Mouse (Mus musculus): ENCODE measurements around the gene Atxn1. TPM values are rescaled to one million over a fixed set of nuclear protein-coding genes. Genes with fewer than 3 reads are reported as not detected.
A peak's percentile ranks its signal among the peaks of the same experiment; 100 is the strongest.

The Atxn1 gene
- polyA plus RNA-seq, 1 experiment from 2014 or later = 1.7 TPM

DNA sequence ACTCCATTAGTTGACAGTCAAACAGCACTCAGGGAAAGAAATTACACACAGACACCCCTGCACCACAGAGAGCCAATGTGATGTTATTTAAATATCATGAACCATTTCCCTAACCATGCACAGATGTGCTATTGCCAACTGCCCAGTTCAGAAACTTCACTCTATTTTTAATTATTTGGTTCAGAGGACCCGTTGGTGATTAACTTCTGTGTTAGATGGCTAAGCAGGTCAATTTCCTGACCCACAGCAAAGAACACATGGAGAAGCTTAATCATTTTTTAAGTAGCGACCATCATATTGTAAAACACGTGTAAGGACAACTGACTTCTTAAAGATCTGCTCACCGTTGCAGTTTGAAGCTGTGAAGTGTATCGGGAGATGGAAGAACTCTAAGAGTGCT, 26.7 kb downstream of the Atxn1 start:
- no peak overlapping the region for H3K4me3 ChIP-seq
- no peak overlapping the region for H3K9ac ChIP-seq
- no peaks in the 10 kb centered on the region for H3K36me3 ChIP-seq
- H3K9me3 ChIP-seq (replicated peaks) = no peaks in the 10 kb centered on the region
- H3K4me2 ChIP-seq = no peak overlapping the region
- 79% methylated on average over 5 of the region's 5 CpGs for WGBS (ENCODE audit: insufficient replicate concordance)
- peaks cover 9% of the 10 kb centered on the region for H3K4me1 ChIP-seq
- H3K27ac ChIP-seq = no peak overlapping the region
- no peak for ATAC-seq
- H3K27me3 ChIP-seq (replicated peaks) = no peaks in the 10 kb centered on the region

DNA sequence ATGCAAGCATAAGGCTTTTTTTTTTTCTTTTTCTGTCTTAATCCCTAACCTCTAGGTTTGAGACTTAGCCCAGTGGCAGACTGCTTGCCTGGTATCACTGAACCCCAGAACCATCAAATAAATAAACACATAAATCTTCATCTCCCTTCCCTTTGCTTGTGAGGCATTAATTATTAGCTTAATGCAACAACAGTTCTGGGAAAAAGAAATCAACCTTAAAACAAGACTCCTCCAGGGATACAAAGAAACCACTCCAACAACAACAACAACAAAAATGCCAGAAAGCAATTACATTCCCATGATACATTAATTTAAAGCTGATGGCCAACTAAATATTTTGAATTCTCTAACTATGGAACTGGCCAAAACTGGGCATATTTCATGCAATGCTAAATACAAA, 28.0 kb downstream of the Atxn1 start:
- peaks cover 9% of the 10 kb centered on the region for H3K4me1 ChIP-seq
- ATAC-seq = no peak

GRCm38 (mm10) chr13:45935798-45936197, 29.0 kb downstream of the Atxn1 start:
- Histone ChIP-seq H3K27me3 (replicated peaks) (no peaks in the 10 kb centered on the region), H3K9me3 (replicated peaks) (0 out of 2 replicates have a peak, but pooled peaks cover 6% of the 10 kb centered on the region), H3K4me2 (no peak overlapping the region), H3K36me3 (peaks cover 3% of the 10 kb centered on the region; the same call in 1 of the 2 replicates), H3K27ac (no peak overlapping the region), H3K4me1 (peaks cover 9% of the 10 kb centered on the region), H3K4me3 (no peak overlapping the region), H3K9ac (no peak overlapping the region)
- no peak for ATAC-seq
- 62% methylated on average over 7 of the region's 7 CpGs for WGBS (ENCODE audit: insufficient replicate concordance)

More for the DNA sequence above, 28.0 kb downstream of the Atxn1 start:
- no peaks in the 10 kb centered on the region for H3K27me3 ChIP-seq (replicated peaks)
- H3K9ac ChIP-seq = no peak overlapping the region
- no peak overlapping the region for H3K27ac ChIP-seq
- H3K9me3 ChIP-seq (replicated peaks) = 0 out of 2 replicates have a peak, but pooled peaks cover 3% of the 10 kb centered on the region
- 0 out of 2 replicates have a peak, but pooled peaks cover 2% of the 10 kb centered on the region for H3K36me3 ChIP-seq
- no peak overlapping the region for H3K4me3 ChIP-seq
- H3K4me2 ChIP-seq = no peak overlapping the region

DNA sequence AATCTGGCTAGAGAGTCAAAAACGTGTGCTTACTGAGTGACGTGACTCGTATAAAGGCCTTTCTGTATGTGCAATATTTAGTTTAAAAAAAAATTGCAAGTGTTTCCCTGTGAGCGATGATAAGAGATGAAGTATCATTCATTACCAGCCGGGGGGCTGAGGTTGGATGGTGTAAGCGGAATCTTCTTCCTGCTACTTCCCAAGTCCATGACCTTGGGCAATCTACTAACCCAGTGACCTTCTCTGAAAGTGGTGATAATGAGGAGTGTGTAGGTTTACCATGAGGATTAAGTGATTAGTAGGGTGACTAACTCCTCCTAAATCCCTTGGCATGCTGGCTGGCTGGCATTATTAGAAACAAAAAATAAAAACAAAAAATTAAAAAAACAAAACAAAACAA, 30.0 kb downstream of the Atxn1 start:
- H3K27me3 ChIP-seq (replicated peaks) = no peaks in the 10 kb centered on the region
- no peak overlapping the region for H3K4me2 ChIP-seq
- no peak overlapping the region for H3K27ac ChIP-seq
- WGBS (ENCODE audit: insufficient replicate concordance) = 48% methylated on average over 6 of the region's 6 CpGs
- peaks cover 9% of the 10 kb centered on the region for H3K4me1 ChIP-seq
- H3K36me3 ChIP-seq = peaks cover 3% of the 10 kb centered on the region; the same call in 1 of the 2 replicates
- H3K9ac ChIP-seq = no peak overlapping the region
- H3K9me3 ChIP-seq (replicated peaks) = 0 out of 2 replicates have a peak, but pooled peaks cover 6% of the 10 kb centered on the region
- no peak for ATAC-seq
- no peak overlapping the region for H3K4me3 ChIP-seq

DNA sequence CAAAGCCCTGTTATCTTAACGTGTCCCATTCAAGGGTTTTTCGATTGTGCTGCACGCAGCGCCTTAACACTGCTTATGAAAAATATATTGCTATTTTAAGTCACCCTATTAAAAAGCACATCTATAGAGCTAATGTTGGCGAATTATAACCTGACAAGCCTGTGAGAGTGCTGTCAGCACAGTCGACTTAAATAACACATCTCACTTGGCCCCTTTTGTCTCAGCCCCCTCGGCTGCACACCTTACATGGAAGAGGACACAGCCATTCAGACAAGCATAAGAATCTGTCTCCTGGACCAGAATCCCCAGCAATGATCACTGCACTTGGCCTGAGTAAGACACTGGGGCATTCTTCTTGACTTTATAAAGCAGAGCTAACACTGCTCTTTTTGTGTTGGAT, 30.7 kb downstream of the Atxn1 start:
- no peaks in the 10 kb centered on the region for H3K27me3 ChIP-seq (replicated peaks)

GRCm38 (mm10) chr13:45932491-45932921, 32.3 kb downstream of the Atxn1 start:
- Histone ChIP-seq H3K9me3 (replicated peaks) (0 out of 2 replicates have a peak, but pooled peaks cover 6% of the 10 kb centered on the region), H3K27ac (no peak overlapping the region), H3K4me3 (no peak overlapping the region), H3K4me1 (peaks cover 11% of the 10 kb centered on the region), H3K36me3 (peaks cover 3% of the 10 kb centered on the region; the same call in 1 of the 2 replicates), H3K4me2 (no peak overlapping the region), H3K9ac (no peak overlapping the region), H3K27me3 (replicated peaks) (no peaks in the 10 kb centered on the region)
- no peak for ATAC-seq
- WGBS (ENCODE audit: insufficient replicate concordance) = 76% methylated on average over 8 of the region's 8 CpGs

More for the DNA sequence above, 30.7 kb downstream of the Atxn1 start:
- Histone ChIP-seq H3K9me3 (replicated peaks) (0 out of 2 replicates have a peak, but pooled peaks cover 6% of the 10 kb centered on the region), H3K36me3 (peaks cover 3% of the 10 kb centered on the region; the same call in 1 of the 2 replicates), H3K4me1 (peaks cover 9% of the 10 kb centered on the region), H3K4me3 (no peak overlapping the region), H3K4me2 (no peak overlapping the region), H3K27ac (no peak overlapping the region), H3K9ac (no peak overlapping the region)
- ATAC-seq = no peak
- WGBS (ENCODE audit: insufficient replicate concordance) = 66% methylated on average over 7 of the region's 7 CpGs

GRCm38 (mm10) chr13:45931891-45932290, 32.9 kb downstream of the Atxn1 start:
- Histone ChIP-seq H3K4me3 (no peak overlapping the region), H3K9me3 (replicated peaks) (0 out of 2 replicates have a peak, but pooled peaks cover 6% of the 10 kb centered on the region), H3K27ac (no peak overlapping the region), H3K4me2 (no peak overlapping the region), H3K4me1 (peaks cover 11% of the 10 kb centered on the region), H3K27me3 (replicated peaks) (no peaks in the 10 kb centered on the region), H3K9ac (no peak overlapping the region), H3K36me3 (peaks cover 3% of the 10 kb centered on the region; the same call in 1 of the 2 replicates)
- ATAC-seq = no peak
- WGBS (ENCODE audit: insufficient replicate concordance) = 76% methylated on average over 1 of the region's 1 CpGs

GRCm38 (mm10) chr13:45931215-45931614, 33.6 kb downstream of the Atxn1 start:
- H3K36me3 ChIP-seq = peaks cover 3% of the 10 kb centered on the region; the same call in 1 of the 2 replicates
- H3K9me3 ChIP-seq (replicated peaks) = 0 out of 2 replicates have a peak, but pooled peaks cover 6% of the 10 kb centered on the region
- H3K27me3 ChIP-seq (replicated peaks) = no peaks in the 10 kb centered on the region
- no peak overlapping the region for H3K4me2 ChIP-seq
- H3K9ac ChIP-seq = no peak overlapping the region
- 82% methylated on average over 5 of the region's 5 CpGs for WGBS (ENCODE audit: insufficient replicate concordance)
- ATAC-seq = no peak
- H3K27ac ChIP-seq = no peak overlapping the region
- H3K4me1 ChIP-seq = peaks cover 11% of the 10 kb centered on the region
- H3K4me3 ChIP-seq = no peak overlapping the region

DNA sequence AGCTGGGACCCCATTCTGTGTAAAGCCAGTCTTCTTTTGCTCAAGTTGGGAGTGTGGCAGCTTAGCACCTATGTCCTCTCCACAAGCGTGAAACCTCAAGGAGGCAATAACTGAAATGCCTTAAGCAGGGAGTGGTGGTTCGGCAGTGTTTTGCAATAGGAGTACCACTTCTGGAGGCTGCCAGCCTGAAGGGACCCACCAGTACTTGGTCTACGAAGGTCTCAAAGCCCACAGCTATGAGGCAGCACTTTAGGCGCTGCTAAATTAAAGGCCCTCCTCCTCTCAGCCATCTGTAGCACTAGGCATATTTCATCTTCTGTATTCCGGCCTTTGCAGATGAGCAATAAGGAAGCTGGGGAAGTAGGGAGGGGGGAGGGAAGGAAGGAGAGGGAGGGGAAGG, 35.1 kb downstream of the Atxn1 start:
- ATAC-seq = no peak
- no peak overlapping the region for H3K27ac ChIP-seq
- WGBS (ENCODE audit: insufficient replicate concordance) = 66% methylated on average over 5 of the region's 5 CpGs

DNA sequence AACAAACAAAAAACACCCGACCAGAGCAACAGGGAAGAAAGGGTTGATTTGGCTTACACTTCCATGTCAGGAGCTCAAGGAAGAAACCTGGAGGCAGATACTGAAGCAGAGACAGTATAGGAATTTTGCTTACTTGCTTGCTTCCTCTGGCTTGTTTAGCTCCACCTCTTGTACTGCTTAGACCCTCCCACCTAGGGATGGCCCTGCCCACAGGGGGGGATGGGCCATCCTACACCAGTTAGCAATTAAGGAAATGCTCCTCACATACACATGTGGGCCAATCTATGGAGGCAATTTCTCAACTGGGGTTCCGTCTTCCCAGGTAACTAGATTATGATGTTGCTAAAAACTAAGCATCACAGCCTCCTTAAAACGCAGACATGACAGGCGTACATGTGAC, 39.5 kb downstream of the Atxn1 start:
- peaks cover 32% of the 10 kb centered on the region; the same call in 1 of the 2 replicates for H3K4me1 ChIP-seq
- H3K9ac ChIP-seq = no peak overlapping the region
- WGBS (ENCODE audit: insufficient replicate concordance) = 58% methylated on average over 4 of the region's 4 CpGs
- no peak overlapping the region for H3K27ac ChIP-seq
- no peaks in the 10 kb centered on the region for H3K9me3 ChIP-seq (replicated peaks)
- ATAC-seq = peak; percentile 77
- H3K36me3 ChIP-seq = no peaks in the 10 kb centered on the region
- no peaks in the 10 kb centered on the region for H3K27me3 ChIP-seq (replicated peaks)
- H3K4me3 ChIP-seq = peak overlapping the region; percentile 29
- H3K4me2 ChIP-seq = peak overlapping the region; percentile 46

More for the DNA sequence above, 35.1 kb downstream of the Atxn1 start:
- H3K9me3 ChIP-seq (replicated peaks) = 0 out of 2 replicates have a peak, but pooled peaks cover 6% of the 10 kb centered on the region
- peaks cover 17% of the 10 kb centered on the region for H3K4me1 ChIP-seq
- H3K4me3 ChIP-seq = no peak overlapping the region
- peaks cover 3% of the 10 kb centered on the region; the same call in 1 of the 2 replicates for H3K36me3 ChIP-seq
- H3K4me2 ChIP-seq = no peak overlapping the region
- H3K9ac ChIP-seq = no peak overlapping the region
- no peaks in the 10 kb centered on the region for H3K27me3 ChIP-seq (replicated peaks)

GRCm38 (mm10) chr13:45924555-45924954, 40.3 kb downstream of the Atxn1 start:
- no peaks in the 10 kb centered on the region for H3K36me3 ChIP-seq
- WGBS (ENCODE audit: insufficient replicate concordance) = 26% methylated on average over 7 of the region's 7 CpGs
- H3K9me3 ChIP-seq (replicated peaks) = no peaks in the 10 kb centered on the region
- peak overlapping the region; percentile 29 for H3K4me3 ChIP-seq
- H3K9ac ChIP-seq = no peak overlapping the region
- peak overlapping the region; percentile 31; the same call in 1 of the 2 replicates for H3K27ac ChIP-seq
- peak overlapping the region; percentile 46 for H3K4me2 ChIP-seq
- H3K27me3 ChIP-seq (replicated peaks) = no peaks in the 10 kb centered on the region
- peaks cover 32% of the 10 kb centered on the region; the same call in 1 of the 2 replicates for H3K4me1 ChIP-seq
- ATAC-seq = no peak

DNA sequence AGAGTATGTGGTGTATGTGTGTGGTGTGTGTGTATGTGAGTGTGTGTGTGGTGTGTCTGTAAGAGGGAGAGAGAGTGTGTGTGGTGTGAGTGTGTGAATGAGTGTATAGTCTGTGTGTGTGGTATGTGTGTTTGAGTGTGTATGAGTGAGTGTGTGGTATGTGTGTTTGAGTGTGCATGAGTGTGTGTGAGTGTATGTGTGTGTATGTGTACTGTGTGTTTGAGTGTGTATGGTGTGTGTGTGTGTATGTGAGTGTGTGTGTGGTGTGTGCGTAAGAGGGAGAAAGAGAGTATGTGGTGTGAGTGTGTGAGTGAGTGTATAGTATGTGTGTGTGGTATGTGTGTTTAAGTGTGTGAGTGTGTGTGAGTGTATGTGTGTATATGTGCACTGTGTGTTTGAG, 41.7 kb downstream of the Atxn1 start:
- Histone ChIP-seq H3K4me2 (no peak overlapping the region), H3K9ac (no peak overlapping the region), H3K9me3 (replicated peaks) (no peaks in the 10 kb centered on the region), H3K36me3 (no peaks in the 10 kb centered on the region), H3K27ac (no peak overlapping the region), H3K4me1 (peaks cover 30% of the 10 kb centered on the region; the same call in 1 of the 2 replicates), H3K4me3 (no peak overlapping the region), H3K27me3 (replicated peaks) (no peaks in the 10 kb centered on the region)
- 88% methylated on average over 1 of the region's 1 CpGs for WGBS (ENCODE audit: insufficient replicate concordance)
- ATAC-seq = no peak
